Mouse (Mus musculus): ENCODE data around the gene Abhd16b.

DNA sequence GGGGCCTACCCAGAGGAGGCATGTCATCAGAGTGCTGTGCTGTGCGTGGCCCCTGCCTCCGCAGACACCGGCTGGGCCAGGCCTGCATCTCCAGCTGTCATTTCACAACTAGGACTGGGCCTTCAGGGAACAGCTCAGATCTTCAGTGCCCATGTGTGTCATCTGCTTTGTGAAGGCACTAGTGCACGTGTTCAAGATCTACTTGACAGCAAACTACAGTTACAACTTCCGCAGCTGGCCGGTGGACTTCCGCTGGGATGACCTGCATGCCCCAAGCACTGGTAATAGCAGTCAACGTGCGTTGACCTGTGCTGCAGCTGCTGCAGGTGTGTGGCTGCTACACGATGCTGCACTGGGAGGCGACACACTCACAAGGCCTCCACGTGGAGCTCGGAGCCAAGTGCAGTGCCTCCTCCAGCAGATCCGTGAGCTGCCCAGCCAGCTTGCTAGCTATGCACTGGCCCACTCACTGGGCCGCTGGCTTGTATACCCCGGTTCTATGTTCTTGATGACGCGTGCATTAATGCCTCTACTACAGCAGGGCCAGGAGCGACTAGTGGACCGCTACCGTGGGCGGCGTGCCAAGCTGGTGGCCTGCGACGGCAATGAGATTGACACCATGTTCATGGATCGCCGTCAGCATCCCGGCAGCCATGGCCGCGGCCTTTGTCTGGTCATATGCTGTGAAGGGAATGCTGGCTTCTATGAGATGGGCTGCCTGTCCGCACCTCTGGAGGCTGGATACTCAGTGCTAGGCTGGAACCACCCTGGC, at the start of gene Abhd16b:
- no peak for TF ChIP-seq CTCF (conservative IDR thresholded peaks at IDR 0.05; ENCODE audit: insufficient read depth, insufficient read length, low read depth, low read length)
- TF ChIP-seq POLR2A (IDR thresholded peaks at IDR 0.05; ENCODE audit: low read depth, low read length): no peak

All from kidney, adult 2 months (tissue).